Mouse (Mus musculus): ENCODE data around the gene Pkp1.

The Pkp1 gene

DNA sequence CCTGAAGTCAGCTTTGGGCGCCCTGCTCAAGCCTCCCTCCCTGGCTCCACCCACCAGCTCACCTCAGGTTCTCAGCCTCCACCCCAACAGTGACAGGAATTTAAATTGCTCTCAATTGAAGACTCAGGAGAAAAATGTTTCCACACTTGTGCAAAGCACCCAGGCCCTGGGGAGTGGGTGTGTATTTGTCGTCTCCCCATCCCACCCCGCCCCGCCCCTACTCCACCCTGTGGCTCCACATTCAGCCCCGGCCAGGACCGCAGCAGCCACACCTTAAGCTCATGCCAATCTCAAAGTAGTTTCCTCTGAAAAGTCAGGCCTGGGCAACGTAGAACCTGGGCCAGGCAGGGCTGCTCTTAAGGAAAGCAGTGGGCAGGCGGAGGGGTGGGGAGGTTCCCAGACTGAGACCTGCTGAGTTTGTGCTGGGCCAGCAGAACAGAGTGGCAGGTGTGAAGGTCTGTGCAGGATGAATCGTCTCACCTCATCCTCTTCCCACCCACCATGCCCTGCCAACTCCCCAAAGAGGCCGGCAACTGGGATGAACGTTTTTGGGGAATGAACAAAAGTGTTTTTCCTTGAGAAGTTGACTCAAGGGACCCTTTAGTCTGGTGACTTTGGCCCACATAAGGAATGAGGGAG is 61.8 kb downstream of the Pkp1 start:
- DNase-seq (ENCODE audit: low spot score in 2 of 2): no peak

DNA sequence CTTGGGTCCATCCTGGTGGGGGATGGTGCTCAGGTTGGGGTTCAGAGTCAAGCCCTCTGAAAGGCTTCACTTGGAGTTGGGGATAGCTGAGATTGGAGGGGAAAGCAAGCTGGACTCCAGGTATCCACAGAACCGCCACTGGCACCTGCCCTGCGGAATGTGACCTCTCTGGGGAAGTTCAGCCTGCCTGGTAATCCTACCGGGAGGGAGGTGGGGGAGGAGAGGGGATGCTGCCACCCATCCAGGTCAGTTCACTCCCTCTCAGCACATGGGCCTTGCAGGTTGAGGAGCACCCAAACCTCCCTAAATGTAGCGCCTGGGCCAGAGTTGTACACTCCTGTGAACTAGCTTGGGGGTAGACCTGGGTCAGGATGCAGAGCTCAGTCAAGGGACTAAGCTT is 62.9 kb downstream of the Pkp1 start:
- DNase-seq (ENCODE audit: low spot score in 2 of 2): no peak

DNA sequence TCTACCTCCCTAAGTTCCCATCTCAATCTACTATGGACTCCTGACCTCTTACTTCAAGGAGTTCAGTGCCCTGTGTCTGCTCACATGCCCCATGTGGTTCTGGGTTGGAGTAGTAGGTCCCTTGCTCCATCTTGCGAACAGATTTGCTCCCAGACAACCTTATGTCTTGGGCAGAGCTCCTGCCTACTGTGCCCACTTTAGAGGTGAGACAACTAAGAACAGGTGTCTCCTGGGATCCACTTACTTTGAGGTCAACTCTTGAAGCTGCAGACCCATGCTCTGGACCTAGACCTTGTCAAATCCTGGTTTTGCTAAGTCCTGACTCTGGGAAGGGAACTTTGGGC is 63.7 kb downstream of the Pkp1 start:
- DNase-seq (ENCODE audit: low spot score in 2 of 2): no peak

DNA sequence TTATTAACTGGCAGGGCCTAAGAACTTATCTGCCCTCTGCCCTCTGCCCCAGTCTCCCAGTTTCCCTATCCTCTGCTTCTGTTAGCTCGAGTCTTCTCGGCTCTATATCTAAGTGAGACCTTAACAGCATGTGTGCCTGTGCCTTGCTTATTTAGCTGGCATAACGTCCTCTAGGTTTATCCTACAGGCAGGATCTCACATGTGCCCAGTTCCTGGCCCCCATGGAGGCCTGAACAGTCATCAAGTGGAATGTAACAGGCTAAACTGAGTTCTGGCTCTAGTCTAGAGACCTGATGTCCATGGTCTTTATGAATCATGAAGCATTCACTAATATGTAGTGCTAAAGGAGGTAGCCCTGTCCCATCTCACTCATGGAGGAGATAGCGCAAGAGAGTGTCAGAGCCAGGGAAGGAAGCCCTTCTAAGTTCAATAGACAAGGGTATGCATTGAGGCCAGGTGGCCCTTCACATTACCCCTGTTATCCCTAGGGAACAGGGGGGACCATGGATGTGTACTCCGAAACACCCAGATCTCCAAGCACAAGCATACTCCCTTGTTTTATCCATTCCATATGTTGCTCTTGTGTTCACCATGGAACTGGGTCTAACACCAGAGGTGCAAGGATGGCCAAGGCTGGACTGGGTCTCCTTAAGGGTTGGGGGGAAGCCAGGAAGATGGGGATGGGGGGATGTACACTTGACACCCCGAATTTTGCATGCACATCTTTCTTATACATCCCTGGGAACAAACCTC is 64.2 kb downstream of the Pkp1 start:
- no peak for DNase-seq (ENCODE audit: low spot score in 2 of 2)

DNA sequence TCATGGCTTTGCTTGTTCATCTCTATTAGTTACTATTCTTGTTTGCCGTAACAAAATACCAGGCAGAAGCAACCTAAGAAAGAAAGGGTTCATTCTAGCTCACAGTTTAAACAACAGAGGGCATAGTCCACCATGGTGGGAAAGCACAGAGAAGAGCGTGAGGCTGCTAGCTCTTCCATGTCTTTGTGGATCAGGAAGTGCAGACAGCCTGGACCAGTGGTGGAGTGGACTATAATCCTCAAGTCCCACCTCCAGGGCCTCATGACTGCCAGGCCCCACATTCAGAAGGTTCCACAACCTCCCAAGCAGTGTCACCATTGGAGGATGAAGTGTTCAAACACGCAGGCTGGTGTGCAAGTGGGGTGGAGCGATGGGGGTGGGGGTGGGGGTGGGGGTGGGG is 65.8 kb downstream of the Pkp1 start:
- no peak for DNase-seq (ENCODE audit: low spot score in 2 of 2)

DNA sequence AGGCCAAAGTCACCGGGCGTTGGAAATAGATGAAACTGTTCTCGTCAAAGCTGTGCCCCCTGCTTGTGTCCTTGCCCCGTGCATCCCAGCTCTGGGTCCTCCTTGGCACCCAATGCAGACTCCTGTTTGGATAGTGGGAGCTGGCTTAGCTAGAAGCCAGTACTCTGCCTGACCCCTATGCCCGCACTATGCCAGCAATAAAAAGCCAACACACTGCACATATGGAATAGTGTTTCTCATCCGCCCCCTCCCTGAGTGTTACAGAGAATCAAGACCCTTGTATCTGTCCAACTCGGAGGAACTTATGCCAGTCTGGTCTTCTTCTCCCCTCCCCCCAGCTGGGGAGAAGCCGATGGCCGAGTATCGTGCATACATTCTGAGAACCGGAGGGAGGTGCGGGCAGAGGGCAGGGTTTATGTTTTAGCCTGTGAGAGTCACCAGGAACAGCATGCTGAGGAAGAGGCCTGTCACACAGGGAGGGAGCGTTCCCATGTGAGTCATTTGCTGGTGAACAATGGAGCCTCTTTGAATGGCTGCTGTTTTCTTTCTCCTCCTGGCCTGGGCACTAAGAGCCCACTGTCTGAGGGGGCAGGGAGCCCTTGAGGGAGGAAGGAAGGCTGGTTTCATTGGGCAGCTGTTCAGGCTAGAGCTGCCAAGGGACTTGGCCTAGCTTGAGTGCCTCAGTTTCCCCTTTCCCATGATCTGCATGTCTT is 66.8 kb downstream of the Pkp1 start:
- no peak for DNase-seq (ENCODE audit: low spot score in 2 of 2)

DNA sequence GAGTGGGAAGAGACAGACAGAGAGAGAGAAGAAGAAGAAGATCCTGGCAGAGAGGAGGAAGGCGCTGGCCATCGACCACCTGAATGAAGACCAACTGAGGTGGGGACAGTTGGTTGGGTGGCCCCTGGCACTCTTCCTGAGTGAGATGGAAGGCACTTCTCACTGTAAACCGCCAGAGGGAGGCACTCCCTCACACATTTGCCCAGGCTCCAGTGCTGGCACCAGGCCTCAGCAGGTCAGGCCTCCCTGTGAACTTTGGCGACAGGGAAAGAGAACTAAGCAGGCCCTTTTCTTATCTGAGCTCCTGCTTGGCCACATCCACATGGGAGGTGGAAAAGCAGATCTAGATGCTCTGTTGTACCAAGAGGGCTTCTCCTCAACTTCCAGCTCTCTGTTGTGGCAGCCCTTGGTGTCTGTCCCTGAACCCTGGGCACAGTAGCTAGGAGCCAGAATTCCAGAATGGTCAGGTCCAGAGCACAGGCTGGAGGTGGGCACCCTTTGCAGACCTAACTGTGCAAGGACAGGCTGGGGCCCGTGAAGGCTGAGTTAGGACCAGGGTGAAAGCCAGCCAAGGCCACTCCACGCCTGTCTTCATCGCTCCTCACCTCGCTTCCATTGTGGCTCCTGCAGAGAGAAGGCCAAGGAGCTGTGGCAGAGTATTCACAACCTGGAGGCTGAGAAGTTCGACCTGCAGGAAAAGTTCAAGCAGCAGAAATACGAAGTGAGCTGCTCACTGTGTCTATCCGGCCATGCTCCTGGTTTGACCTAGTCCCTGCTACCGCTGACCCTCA is 68.1 kb downstream of the Pkp1 start:
- DNase-seq (ENCODE audit: low spot score in 2 of 2): no peak

DNA sequence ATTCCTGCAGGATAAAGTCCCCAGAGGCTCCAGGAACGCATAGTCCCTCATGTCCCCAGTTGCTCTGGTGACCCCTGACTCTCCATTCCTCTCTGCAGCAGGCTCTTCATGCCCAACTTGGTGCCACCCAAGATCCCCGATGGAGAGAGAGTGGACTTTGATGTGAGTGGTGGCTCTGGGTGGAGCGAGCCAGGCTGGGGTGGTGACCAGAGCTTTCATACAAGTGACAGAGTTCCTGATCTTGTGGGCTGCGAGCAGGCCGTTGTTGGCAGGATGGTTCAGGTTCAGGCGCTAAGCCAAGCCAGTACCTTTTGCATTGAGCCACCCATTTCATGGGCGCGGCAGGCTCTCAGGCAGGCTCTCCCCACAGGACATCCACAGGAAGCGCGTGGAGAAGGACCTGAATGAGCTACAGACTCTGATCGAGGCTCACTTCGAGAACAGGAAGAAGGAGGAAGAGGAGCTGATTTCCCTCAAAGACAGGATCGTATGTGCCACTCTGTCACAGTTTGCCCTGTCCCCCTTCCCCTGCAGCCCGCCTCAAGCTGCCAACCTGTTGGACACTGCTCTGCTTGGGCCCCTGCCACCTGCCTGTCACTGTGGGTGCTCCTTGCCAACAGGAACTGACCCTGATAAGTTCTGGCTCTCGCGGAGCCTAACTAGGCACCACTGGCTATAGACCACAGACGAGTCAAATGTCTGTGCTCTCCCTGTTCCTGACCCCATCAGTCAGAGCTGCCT is 71.2 kb downstream of the Pkp1 start:
- no peak for DNase-seq (ENCODE audit: low spot score in 2 of 2)

DNA sequence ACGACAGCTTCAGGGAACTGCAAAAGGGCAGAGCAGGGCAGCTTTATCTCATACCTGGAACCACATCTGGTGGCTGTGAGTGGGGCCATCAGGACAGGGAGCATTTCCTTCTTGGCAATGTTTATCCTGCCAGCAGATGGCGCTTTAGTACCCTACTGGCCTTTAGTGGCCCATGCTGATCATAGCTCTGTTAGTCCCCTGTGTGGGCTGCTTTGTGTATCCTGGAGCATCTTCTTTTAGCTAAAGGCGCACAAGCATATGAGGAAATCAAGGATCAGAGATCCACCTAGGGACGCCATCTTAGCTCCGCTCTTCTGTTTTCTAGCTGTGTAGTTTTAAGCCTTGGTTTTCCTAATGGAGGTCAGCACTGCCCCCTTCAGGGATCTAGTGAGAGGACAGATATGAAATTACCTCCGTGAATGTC is 71.9 kb downstream of the Pkp1 start:
- no peak for DNase-seq (ENCODE audit: low spot score in 2 of 2)

DNA sequence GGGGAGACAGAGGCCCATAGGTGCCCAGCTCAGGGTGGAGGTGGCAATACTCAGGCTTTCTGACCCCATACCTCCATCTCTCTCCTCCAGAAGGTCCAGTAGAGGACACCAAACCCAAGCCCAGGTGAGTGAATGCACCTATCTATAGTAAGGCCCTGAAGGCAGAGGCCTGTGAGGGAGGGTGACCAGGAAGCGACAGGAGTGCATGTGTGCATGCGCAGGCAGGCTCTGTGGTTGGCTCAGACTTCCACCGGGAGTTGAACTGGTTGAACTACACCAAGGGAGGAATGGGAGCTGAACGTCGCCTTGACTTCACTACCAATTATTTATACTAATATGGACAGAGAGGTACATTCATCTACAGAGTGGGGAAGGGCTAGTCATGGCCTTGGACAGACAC is 72.4 kb downstream of the Pkp1 start:
- no peak for DNase-seq (ENCODE audit: low spot score in 2 of 2)

DNA sequence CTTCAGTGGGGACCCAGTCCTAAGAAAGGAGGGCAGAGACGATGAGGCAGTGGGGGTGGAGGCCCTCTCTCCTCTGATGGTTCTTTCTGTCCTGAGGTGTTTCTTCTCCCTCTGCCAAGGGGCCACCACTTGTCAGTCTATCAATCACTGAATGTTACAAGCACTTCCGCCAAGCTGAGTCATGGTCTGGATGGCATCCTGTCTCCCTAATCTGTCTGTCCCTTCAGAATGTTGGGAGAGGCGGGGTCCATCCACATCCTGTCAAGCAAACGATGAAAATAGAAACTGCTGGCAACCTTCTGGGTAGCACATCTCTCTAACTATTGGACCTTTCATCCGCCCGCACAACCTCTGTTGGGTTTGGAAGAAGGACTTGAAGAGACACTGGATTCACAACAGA is 74.5 kb downstream of the Pkp1 start:
- DNase-seq (ENCODE audit: low spot score in 2 of 2): no peak

DNA sequence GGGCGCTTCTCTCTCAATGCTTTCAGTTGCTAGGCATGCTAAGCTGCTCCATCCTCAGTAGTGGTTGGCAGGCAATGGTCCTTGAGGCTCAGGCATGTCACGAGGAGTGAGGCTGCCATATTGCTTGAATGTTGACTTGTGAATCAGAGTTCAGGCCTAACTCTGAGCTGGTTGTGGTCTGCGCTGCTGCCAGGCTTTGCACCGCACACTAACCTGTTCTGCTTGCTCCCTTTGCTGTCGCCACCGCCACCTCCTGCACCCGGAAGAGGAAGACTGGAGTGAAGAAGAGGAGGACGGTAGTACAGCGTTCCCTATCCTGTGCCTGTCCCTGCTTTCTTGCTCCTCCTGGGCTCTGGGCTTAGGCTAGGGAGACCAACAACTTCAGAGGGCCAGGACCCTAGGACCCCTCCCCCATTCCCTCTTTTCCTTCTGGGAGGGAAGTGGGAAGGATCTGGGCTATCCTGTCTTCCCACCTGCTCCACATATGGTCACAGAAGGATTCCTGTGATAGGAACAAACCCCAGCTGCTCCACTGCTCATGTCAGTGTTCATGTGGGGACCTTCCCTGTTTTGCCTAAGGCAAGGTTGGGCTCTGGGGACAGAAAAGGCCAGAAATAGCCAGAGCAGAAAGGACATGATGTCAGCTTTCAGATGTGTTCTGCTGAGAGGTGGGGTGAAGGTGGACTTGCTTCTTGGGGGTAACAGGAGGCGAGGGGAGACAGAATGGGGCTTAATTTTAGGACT is 75.3 kb downstream of the Pkp1 start:
- DNase-seq (ENCODE audit: low spot score in 2 of 2): no peak

DNA sequence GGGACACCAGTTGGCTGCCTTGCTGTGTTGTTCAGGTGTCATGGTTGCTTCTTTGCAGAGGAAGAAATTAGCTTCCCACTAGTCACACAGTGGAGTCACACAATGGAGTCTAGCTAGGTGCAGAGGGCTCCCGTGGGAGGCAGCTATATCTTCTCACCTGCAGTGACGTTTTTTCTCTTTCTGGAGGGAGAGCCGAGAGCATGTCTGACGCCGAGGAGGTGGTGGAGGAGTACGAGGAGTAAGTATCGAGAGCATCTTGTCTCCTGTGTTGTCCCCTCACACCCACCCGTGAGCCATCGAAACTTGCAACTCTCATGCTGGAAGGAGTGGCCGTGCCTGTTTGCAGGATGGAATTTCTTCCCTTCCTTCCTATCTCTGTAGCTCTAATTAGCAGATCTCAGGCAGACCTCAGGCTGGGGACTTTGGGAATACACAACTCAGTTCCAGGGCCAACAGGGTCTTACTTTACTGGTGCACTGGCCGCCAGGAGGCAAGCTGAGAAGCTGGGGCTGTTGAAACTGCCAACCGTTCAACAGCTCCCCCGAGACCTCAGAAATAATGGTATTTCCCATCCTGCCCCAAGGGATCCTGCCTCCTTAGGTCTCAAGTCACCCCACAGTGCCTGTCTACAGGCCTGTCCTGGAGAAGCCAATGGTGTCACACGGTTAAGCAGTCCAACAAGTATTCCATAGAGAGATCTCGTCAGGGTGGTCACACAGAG is 78.2 kb downstream of the Pkp1 start:
- DNase-seq (ENCODE audit: low spot score in 2 of 2): no peak

DNA sequence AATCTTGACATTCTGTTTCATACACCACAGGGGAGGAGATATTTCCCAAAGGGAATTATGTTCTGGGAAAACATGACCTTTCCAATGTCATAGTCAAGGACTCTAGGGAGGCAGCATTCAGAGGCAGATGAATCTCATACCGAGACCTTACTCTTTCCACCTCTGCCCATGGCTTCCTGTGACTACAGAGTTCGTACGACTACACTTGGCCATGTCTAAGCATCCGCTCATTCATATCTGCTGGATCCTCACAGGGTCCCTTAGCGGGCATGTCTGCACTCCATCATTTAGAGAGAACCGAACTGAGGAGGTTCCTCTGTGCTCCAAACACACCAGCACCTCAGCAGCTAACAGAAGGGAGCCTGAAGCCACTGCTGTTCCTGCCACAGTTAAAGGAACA is 79.9 kb downstream of the Pkp1 start:
- DNase-seq (ENCODE audit: low spot score in 2 of 2): no peak

DNA sequence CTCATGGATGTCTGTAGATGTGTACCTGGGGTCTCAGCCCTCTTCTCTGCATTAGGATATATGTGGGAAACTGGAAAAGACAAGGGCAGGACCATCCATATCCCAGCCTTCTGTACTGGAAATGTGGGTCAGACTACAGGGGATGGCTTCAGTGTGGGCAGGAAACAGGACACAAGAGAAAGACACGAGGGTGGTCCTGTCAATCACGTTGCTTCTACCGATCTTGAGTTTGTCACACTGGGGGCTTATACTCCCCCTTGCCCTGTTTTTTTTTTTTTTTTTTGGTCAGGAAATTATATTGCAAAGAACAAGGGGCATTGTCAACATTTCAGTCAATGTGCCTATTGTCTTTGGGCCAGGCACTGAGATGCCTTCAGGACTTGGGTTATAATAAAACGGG is 80.4 kb downstream of the Pkp1 start:
- no peak for DNase-seq (ENCODE audit: low spot score in 2 of 2)

DNA sequence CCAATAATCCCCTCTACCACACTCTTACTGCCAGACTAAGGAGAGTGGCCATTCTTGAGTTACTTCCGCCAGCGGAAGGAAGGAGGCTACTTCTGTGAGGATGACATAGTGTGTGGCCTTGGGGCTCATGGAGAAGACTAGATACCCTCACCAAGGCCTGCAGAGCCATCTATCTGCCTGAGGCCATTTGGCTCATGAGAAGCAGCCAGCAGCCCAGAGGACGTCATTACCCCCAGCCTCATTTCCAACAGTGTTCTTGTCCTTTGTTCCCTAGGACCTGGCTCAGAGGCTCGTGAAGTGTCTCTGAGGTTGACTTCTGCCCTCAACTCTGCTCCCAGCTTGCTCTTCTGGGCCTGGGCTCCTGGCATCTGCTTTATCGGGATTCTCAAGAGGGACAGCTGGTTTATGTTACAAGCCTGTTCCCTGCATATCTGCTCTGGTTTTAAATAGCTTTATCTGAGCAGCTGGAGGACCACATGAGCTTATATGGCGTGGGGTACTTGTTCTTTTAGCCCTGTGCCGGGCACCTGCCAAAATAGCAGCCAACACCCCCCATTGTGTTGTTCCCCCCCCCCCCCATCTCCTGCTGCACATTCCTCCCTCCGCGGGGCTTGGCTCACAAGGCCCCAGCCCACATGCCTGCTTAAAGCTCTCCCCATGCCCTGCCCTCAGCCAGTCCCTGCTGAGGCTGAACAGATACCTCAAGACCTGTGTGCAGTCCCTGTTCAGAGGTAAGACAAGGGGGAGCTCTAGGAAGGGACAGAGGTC is 83.1 kb downstream of the Pkp1 start, which contains the start of gene Tnnt2:
Gene Tnnt2 (plus strand): TSS at position 639 of the 768 bp plus-strand sequence.
- DNase-seq (ENCODE audit: low spot score in 2 of 2): no peak

DNA sequence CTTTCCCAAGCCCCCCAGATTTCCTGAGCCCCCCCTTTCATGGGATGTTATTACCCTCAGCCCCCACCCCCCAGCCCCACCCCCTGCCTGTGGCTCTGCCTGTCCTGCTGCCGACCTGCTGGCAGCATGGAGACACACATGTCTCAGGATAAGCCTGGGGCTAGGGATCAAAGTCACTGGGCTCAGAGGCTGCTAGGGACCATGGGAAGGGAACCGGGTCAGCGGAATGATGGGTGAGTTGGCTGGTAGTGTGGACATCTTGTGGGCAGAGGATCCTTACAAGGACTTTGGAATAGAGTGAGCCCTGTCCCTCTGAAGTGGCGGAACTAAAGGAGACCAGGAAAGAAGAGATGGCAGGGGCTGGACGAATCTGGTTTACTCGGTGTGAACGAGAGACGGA is 84.0 kb downstream of the Pkp1 start:
- DNase-seq (ENCODE audit: low spot score in 2 of 2): no peak

DNA sequence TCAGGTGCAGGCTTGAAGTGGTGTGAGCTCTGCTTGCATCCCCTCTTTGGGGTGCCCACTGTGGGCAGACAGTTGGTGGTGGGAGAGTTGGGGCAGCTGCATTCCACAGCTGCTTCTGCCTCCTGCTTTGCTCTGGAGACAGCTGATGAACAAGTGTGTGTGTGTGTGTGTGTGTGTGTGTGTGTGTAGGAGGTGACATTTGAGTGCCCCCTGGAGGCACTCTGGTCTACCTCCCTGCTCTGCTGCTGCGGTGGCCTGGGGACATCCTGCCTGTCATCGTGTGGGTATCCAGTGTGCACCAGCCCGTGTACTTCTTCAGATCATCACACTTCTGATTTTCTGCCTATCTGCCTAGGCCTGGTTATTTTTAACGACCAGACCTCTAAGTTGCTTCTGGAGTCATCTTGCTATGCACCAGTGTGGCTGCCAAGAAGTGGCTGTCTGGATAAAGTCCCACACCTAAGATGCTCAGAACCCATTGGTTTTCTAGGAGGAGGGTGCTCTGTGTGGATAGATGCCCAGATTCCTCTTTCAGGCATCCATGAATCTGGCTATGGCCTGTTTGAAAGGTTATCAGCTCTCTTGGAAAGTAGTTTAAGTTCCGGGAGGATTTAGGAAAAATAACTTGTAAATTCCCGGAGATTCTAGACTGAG is 84.7 kb downstream of the Pkp1 start:
- DNase-seq (ENCODE audit: low spot score in 2 of 2): no peak

DNA sequence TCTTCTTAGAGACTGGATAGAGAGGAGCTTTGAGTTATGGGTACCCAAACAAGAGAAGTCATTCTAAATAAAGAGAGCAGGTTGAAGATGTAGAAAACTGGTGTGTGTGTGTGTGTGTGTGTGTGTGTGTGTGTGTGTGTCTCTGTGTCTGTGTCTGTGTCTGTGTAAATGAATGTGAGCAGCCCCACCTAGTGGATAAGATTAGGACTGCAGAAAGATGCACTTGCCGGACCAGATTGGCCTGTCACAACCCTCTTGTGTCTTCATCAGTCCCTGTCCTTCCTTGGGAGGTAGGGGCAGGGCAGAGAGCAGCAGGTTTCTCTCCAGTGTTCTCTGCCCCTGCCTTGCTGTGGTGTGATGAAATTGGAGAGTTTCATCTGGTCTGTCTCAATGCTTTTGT is 90.1 kb downstream of the Pkp1 start:
- no peak for DNase-seq (ENCODE audit: low spot score in 2 of 2)

All from frontal cortex, postnatal 14 days (tissue).